Mouse (Mus musculus): ENCODE results near the gene Ggt6. TPM values are rescaled to one million over a fixed set of nuclear protein-coding genes. Genes with fewer than 3 reads are reported as not detected.

Gene Ggt6
- 0.12 and 0.35 TPM in 2 replicates for polyA plus RNA-seq (2012; rRNA removed)

DNA sequence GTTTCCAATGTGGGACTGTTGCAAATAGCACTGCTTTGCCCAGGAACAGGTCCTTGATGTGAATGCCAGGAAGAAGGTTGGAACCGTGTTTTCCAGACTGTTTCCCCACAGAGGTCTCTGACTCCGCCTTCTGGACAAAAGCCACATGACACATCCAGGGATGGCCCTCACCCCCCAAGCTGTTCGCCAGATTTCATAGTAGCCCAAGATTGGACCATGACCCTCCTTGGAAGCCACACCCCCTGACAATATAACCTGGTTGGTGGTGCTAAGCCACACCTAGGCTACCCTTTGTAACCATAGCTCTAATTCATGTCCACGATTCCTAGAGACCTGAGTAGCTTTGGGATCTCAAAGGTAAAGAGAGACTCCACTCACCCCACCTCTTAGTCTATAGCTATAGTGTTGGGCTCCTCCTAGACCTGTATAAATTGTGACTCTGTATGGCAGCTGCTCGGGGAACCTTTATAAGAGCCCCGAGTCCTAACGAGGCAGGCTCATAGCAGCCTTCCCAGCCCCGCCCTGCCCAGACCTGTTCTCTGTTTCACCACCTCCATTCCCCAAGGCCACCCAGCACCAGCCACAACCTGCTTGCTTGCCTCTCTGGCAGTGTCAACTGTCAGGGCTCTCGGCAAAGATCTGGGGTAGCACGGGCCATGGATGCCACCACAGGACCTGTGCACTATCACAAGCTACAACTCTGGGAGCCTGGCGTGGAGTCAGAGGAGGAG, at the start of gene Ggt6:
Gene Ggt6, plus strand, starts transcription at position 564 of the 731 bp plus-strand sequence.
- TF ChIP-seq CTCF (IDR thresholded peaks at IDR 0.05; ENCODE audit: borderline replicate concordance, extremely low read depth, insufficient read depth, insufficient read length) (no peak), POLR2A (IDR thresholded peaks at IDR 0.05; ENCODE audit: borderline replicate concordance, extremely low read depth, insufficient read depth, insufficient read length, poor library complexity, severe bottlenecking) (no peak)
- DNase-seq (ENCODE audit: low read depth) = no peak

DNA sequence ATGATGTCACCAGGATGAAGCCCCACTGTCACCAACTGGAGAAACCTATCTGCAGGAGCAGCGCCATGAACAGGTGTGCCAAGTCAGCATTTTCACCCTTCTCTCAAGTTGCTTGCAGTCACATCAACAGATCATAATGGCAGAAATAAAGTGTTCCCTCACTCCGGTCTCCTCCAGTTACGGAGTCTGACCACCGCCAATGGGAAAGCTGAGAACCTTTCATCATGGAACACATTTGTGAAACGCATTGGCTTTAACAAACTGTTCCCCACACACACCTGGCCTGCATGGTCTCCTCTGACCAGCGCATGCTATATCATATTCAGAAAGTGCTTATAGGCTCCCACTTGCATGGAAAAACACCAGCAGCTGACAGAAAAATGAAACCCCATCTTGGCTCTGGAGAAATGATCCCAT, 47.2 kb upstream of the Ggt6 start:
- TF ChIP-seq POLR2A (IDR thresholded peaks at IDR 0.05; ENCODE audit: borderline replicate concordance, extremely low read depth, insufficient read depth, insufficient read length, poor library complexity, severe bottlenecking) (no peak), CTCF (IDR thresholded peaks at IDR 0.05; ENCODE audit: borderline replicate concordance, extremely low read depth, insufficient read depth, insufficient read length) (no peak)
- no peak for DNase-seq (ENCODE audit: low read depth)

DNA sequence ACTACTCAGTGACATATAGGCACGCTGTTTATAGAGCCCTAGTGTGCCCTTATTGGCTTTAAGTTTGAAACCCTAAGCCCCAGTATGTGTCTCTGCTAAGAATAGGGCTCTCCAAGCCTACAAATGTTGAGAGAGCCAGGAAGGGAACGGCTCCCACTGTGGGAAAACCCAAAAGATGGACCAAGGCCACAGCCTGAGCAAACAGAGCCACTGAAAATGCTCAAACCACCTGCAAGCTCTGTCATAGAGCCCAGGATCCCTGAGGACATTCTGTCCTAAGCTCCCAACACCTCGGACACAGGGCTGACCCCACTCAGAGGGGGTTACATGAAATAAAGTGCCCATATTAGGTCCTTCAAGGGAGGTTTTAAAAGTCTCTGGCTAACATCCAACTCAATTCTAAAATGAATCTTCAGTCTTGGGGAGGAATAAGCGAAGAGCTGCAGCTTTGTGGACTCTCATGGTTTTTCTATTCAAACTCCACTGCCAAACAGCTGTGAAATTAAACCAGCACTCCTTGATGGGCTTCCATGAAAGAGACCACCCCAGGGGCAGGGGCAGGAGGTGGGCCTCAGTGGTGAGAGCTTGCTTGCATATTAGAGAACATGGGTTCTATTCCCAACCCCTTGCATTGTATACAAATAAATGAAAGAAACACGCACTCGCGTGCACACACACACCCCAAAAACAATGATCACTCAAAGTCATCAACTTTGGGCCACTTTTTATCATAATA, 45.8 kb upstream of the Ggt6 start:
- TF ChIP-seq CTCF (IDR thresholded peaks at IDR 0.05; ENCODE audit: borderline replicate concordance, extremely low read depth, insufficient read depth, insufficient read length) = no peak
- no peak for TF ChIP-seq POLR2A (IDR thresholded peaks at IDR 0.05; ENCODE audit: borderline replicate concordance, extremely low read depth, insufficient read depth, insufficient read length, poor library complexity, severe bottlenecking)
- DNase-seq (ENCODE audit: low read depth) = no peak

DNA sequence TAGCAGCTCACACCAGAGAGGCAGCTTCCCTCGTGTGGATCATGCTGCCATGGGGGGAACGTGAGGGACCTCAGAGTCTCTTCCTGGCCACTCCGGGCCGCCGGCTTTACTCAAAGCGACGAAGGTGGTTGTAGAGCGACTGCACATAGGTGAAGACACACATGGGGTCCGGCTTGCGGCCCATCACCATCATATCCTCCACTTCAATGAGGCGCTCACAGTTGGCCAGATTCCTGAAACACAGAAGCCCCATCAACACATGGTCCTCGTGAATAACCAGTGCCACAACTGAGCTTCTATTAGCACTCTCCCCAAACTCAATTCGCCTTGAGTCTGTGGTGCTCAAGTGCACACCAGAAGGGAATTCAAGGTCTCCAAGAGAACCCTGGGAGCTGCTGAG, 44.1 kb upstream of the Ggt6 start:
- no peak for DNase-seq (ENCODE audit: low read depth)
- TF ChIP-seq CTCF (IDR thresholded peaks at IDR 0.05; ENCODE audit: borderline replicate concordance, extremely low read depth, insufficient read depth, insufficient read length) = no peak
- TF ChIP-seq POLR2A (IDR thresholded peaks at IDR 0.05; ENCODE audit: borderline replicate concordance, extremely low read depth, insufficient read depth, insufficient read length, poor library complexity, severe bottlenecking) = no peak

DNA sequence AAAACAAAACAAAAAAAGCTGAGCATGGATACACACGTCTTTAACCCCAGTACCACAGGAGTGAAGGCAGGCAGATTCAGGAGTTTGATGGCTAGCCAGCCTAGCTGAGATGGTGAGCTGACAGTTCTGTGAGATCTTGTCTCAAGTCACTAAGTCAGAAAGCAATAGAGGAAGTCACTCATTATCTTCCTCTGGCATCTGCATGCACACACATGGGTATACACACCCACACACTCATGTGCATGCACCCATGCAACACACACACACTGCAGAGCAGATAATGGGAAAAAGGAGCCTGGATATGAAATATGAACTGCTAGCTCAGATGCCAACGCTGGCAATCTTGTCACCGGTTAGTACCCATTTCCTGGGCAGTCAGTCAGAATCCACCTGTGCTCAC, 42.1 kb upstream of the Ggt6 start:
- no peak for DNase-seq (ENCODE audit: low read depth)
- TF ChIP-seq CTCF (IDR thresholded peaks at IDR 0.05; ENCODE audit: borderline replicate concordance, extremely low read depth, insufficient read depth, insufficient read length) (no peak), POLR2A (IDR thresholded peaks at IDR 0.05; ENCODE audit: borderline replicate concordance, extremely low read depth, insufficient read depth, insufficient read length, poor library complexity, severe bottlenecking) (no peak)

DNA sequence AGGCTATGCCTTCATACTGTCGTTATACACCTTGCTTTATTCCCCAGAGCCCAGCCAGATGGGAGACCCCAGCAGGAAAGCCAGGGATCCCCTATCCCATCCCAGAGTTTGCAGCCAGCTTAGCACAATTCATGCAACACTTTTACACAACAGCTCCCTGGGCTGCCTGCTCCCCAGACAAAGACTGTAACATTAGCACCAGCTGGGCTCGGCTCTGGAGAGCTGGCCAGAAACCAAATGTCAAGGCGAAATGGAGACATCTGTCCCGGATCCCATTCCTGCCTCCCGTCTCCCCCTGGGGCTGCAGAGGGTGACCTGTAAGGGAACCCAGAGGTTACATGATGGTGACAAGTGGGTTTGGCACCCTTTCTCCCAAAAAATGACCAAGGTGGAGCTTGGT, 41.7 kb upstream of the Ggt6 start:
- peak; percentile 62 for DNase-seq (ENCODE audit: low read depth)
- TF ChIP-seq POLR2A (IDR thresholded peaks at IDR 0.05; ENCODE audit: borderline replicate concordance, extremely low read depth, insufficient read depth, insufficient read length, poor library complexity, severe bottlenecking) (no peak), CTCF (IDR thresholded peaks at IDR 0.05; ENCODE audit: borderline replicate concordance, extremely low read depth, insufficient read depth, insufficient read length) (no peak)

DNA sequence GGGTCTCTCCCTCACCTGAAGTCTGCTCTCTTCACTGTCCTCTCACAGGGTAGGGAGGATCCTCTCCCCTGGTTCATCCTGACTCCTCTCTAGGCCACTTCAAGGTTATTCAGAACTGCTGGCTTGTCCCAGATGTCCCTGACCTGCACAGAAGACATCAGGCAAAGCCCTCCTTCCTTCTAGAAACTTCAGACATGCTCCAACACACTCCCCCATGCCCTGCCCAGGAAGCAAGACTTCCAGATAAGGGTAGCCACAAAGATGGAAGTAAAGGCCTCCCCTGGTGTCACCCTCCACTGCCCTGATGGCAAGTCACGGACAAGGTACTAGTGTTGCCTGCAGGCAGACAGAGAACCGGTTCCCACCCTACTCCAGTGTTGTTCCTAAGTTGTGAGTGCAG, 40.6 kb upstream of the Ggt6 start:
- TF ChIP-seq POLR2A (IDR thresholded peaks at IDR 0.05; ENCODE audit: borderline replicate concordance, extremely low read depth, insufficient read depth, insufficient read length, poor library complexity, severe bottlenecking) (no peak), CTCF (IDR thresholded peaks at IDR 0.05; ENCODE audit: borderline replicate concordance, extremely low read depth, insufficient read depth, insufficient read length) (no peak)
- no peak for DNase-seq (ENCODE audit: low read depth)

DNA sequence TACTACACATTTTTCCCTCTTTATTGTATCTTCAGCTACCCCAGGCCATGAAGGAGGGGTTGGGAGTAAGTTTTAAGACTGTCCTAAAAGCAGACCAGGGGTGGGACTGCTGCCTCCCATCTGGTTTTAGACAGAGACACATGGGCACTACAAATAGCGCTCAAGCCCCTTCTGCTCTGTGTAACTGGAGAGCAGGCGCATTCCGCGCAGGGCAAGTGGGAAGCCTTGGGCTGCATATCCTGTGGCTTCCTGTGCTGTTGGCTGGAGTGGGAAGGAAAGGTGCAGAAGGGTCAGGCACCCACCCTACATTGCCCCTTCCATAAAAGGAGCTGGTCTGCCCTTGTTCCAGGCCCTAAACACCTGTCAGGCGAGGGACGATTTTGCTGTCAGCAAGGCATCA, 39.7 kb upstream of the Ggt6 start:
- TF ChIP-seq POLR2A (IDR thresholded peaks at IDR 0.05; ENCODE audit: borderline replicate concordance, extremely low read depth, insufficient read depth, insufficient read length, poor library complexity, severe bottlenecking) = no peak
- TF ChIP-seq CTCF (IDR thresholded peaks at IDR 0.05; ENCODE audit: borderline replicate concordance, extremely low read depth, insufficient read depth, insufficient read length) = no peak

DNA sequence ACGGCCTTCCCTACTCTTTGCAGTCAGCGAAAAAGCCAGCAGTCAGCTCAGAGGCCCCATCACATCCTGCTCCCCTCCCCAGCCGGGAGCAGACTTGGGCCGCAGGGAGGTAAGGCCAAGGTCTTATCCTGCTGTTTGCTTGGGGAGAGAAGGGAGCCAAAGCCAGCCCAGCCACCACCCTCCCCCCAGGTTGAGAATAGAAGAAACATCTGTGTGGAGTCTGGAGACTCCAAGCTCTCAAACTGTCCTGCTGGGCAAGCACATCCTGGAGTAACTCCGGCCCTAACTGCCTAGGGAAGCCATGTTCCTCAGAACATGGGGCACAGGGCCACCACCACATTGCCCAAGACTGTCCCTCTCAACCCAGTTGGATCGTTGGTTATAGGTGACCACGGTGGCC, 38.7 kb upstream of the Ggt6 start:
- TF ChIP-seq POLR2A (IDR thresholded peaks at IDR 0.05; ENCODE audit: borderline replicate concordance, extremely low read depth, insufficient read depth, insufficient read length, poor library complexity, severe bottlenecking) = no peak
- DNase-seq (ENCODE audit: low read depth) = no peak

More for the DNA sequence above, 39.7 kb upstream of the Ggt6 start:
- DNase-seq (ENCODE audit: low read depth) = no peak

DNA sequence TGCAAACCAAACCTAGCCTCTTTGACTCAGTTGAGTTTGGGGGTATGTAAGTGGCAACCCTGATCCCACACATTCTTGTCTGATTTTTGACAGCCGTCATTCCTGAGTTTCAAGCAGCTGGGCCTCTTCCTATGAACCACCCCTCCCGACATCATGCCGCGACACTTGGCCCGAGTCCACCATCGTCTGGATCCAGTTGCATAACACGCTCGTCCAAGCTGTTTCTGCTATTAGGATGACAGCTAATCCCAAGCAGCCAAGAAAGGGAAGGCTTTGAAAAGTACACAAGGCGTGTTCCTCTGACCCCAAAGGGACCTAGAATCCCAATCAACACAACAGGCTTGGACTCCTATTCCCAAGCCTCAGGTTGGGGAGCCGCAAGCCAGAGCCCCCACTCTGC, 38.3 kb upstream of the Ggt6 start:
- TF ChIP-seq POLR2A (IDR thresholded peaks at IDR 0.05; ENCODE audit: borderline replicate concordance, extremely low read depth, insufficient read depth, insufficient read length, poor library complexity, severe bottlenecking) = no peak
- no peak for TF ChIP-seq CTCF (IDR thresholded peaks at IDR 0.05; ENCODE audit: borderline replicate concordance, extremely low read depth, insufficient read depth, insufficient read length)
- DNase-seq (ENCODE audit: low read depth) = peak; percentile 31

DNA sequence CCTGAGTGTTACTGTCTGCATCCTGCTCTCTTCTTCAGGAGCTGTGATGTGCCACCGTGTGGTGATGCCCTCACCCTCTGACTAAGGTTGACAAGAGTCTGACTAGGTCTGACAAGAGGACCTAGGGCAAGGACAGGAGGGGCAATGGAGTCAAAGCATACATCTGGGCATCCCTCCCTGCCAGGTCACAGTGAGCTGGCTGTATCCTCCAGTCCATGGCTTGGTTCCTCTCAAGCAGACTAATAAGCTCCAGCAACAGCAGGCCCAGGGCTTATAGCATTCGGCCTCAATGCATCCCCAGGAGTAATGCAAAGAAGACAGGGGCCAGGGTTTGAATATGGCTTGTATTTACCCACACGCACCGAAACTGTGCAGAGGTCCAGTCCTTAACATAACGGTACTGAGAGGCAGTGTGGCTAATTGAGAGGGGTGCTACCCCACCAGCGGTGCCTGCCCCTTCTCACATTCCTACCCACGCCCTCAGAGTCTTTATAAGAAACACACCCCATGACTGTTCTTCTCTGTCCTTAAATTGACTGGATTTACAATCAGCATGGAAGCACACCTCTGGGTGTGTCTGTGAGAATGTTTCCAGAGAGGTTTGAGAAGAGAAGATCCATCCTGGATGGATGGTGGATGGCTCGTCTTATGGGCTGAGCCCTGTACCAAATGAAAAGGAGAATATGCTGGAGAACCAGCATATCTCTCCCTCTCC, 37.4 kb upstream of the Ggt6 start:
- no peak for DNase-seq (ENCODE audit: low read depth)
- TF ChIP-seq POLR2A (IDR thresholded peaks at IDR 0.05; ENCODE audit: borderline replicate concordance, extremely low read depth, insufficient read depth, insufficient read length, poor library complexity, severe bottlenecking) (no peak), CTCF (IDR thresholded peaks at IDR 0.05; ENCODE audit: borderline replicate concordance, extremely low read depth, insufficient read depth, insufficient read length) (no peak)
